Mouse (Mus musculus): ENCODE data around the gene Arpc5. TPM values are rescaled to one million over a fixed set of nuclear protein-coding genes. Genes with fewer than 3 reads are reported as not detected.

Gene Arpc5
- polyA plus RNA-seq, 1 experiment from 2014 or later: 127 TPM

DNA sequence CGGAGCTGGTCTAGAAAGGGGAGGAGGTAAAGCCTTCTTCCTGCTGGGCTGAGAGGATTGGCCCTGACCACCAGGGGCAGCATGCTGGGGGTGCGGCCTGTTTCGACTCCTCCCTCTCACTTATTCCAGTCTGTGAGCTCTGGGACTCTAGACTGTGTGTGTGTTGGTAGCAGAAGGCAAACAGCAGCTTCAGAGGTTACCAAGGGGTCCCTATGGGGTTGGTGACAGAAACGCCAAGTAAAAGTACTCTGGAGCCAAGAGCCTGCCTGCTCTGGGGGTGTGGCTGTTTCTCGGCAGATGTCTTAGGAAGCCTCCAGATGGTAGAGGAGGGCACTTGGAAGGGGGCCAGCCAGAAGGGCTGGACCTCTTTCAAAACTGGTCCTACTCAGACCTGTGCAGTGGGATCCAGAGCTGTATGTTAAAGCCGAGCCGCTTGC, 48.9 kb downstream of the Arpc5 start:
- in situ Hi-C loops (cut with MboI; ENCODE audit: low pct_unique_long_range_greater_than_20kb): no loop called here
- no peaks in the 10 kb centered on the region for H3K27me3 ChIP-seq
- ChIA-PET POLR2A (no interaction called here), CTCF (no interaction called here)
- TF ChIP-seq CTCF (IDR thresholded peaks at IDR 0.05): no peak
- DNase-seq (ENCODE audit: low read depth, low spot score): no peak
- ATAC-seq: peak; percentile 60

DNA sequence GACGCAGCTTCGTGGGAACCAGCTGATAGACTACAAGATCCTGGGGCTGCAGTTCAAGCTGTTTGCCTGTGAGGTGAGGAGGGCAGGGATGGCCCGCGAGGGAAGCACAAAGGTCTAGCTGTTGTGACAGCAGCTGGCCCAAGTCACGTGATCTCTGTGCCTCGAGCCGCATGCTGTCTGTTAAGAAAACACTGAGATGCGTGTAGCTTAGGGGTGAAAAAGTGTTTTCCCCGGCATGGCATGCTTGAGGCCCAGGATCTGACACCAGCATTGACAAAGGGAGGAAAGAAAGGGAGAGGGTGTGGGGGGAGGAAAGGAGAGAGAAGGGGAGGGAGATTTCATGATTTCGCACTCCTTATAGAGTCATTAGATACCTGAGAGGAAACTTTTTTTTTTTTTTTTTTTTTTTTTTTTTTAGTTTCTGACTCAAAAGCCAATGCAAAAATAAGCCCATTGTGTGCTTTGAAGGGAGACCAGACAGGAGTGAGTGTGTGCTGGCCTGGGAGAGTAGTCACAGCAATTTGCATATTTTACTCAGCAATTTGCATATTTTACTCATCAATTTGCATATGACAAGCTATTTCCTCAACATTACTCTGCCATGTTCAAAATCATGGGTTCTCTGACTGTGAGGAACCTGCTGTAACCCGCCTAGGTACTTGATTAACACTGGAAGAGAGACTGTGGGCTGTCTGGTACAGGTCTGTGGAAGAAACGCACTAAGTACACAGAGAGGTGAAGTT, 50.9 kb downstream of the Arpc5 start:
- CTCF ChIA-PET: interaction anchor here (1.3 to 1.6 kb wide), 2 partner anchors 16 to 26 kb away, joined by 3 read pairs; no protein-coding TSS in a partner anchor
- in situ Hi-C loops (cut with MboI; ENCODE audit: low pct_unique_long_range_greater_than_20kb): no loop called here
- TF ChIP-seq CTCF (IDR thresholded peaks at IDR 0.05): no peak
- H3K27me3 ChIP-seq: no peaks in the 10 kb centered on the region
- ATAC-seq: no peak
- POLR2A ChIA-PET: no interaction called here
- DNase-seq (ENCODE audit: low read depth, low spot score): no peak

DNA sequence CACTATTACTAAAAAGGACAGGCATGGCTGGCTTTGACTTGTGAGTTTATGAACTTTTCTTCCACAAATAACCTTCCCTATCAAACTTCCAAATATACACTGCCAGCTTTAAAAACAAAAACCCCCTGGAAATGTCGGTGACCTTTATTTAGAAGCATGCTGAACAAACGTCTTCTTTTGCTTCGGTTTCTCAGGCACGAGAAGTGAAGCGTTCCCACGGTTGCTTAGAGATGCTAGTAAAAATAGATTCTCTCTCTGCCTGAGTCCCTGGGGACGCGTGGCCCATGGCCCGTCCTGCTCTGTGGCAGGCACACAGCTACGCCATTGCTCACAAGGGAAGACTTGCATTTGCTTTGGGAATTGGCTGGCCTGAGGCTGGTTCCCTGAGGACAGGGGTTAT, 51.5 kb downstream of the Arpc5 start:
- ChIA-PET CTCF (interaction anchor here (1.3 to 1.6 kb wide), 2 partner anchors 16 to 26 kb away, joined by 3 read pairs; no protein-coding TSS in a partner anchor), POLR2A (no interaction called here)
- no peak for ATAC-seq
- in situ Hi-C loops (cut with MboI; ENCODE audit: low pct_unique_long_range_greater_than_20kb): no loop called here
- TF ChIP-seq CTCF (IDR thresholded peaks at IDR 0.05): no peak
- H3K27me3 ChIP-seq: no peaks in the 10 kb centered on the region
- DNase-seq (ENCODE audit: low read depth, low spot score): no peak

- DNase-seq (ENCODE audit: low read depth, low spot score) (no peak), ATAC-seq (no peak)
- TF ChIP-seq CTCF (IDR thresholded peaks at IDR 0.05): no peak
- H3K27me3 ChIP-seq: no peaks in the 10 kb centered on the region
- CTCF ChIA-PET: no interaction called here
- in situ Hi-C loops (cut with MboI; ENCODE audit: low pct_unique_long_range_greater_than_20kb): no loop called here
- POLR2A ChIA-PET: no interaction called here
Measured at GRCm38 (mm10) chr1:152819558-152819957, 53.2 kb downstream of the Arpc5 start.

- no peak for TF ChIP-seq CTCF (IDR thresholded peaks at IDR 0.05)
- ATAC-seq: peak; percentile 86
- CTCF ChIA-PET: interaction anchor here (0.7 kb wide), 1 partner anchor 12 kb away, joined by 3 read pairs; no protein-coding TSS in a partner anchor
- POLR2A ChIA-PET: no interaction called here
- DNase-seq (ENCODE audit: low read depth, low spot score): no peak
- H3K27me3 ChIP-seq: no peaks in the 10 kb centered on the region
- in situ Hi-C loops (cut with MboI; ENCODE audit: low pct_unique_long_range_greater_than_20kb): no loop called here
Measured at GRCm38 (mm10) chr1:152820911-152821695, 54.8 kb downstream of the Arpc5 start.

- in situ Hi-C loops (cut with MboI; ENCODE audit: low pct_unique_long_range_greater_than_20kb): no loop called here
- ChIA-PET CTCF (no interaction called here), POLR2A (no interaction called here)
- TF ChIP-seq CTCF (IDR thresholded peaks at IDR 0.05): no peak
- DNase-seq (ENCODE audit: low read depth, low spot score) (no peak), ATAC-seq (no peak)
- no peaks in the 10 kb centered on the region for H3K27me3 ChIP-seq
Measured at GRCm38 (mm10) chr1:152821746-152822145, 55.4 kb downstream of the Arpc5 start.

DNA sequence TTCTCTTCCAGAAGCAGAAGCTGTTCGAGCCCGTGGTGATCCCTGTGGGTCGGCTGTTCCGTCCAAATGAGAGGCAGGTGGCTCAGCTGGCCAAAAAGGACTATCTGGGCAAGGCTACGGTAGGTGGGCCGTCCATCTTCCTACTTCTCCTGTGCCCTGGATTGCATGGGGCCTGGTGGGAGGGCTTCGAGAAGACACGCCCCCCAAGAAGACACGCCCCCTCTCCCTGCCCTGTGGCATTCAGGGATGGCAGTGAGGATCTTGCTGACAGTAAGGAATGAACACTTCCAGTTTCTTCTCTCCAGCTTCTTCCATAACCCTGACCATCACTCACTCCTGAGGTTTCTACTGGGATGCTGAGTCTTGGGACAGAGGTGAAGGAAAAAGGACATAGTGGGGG, 57.9 kb downstream of the Arpc5 start:
- ATAC-seq (no peak), DNase-seq (ENCODE audit: low read depth, low spot score) (no peak)
- ChIA-PET CTCF (no interaction called here), POLR2A (no interaction called here)
- H3K27me3 ChIP-seq: no peaks in the 10 kb centered on the region
- in situ Hi-C loops (cut with MboI; ENCODE audit: low pct_unique_long_range_greater_than_20kb): no loop called here
- no peak for TF ChIP-seq CTCF (IDR thresholded peaks at IDR 0.05)

Other genes starting within 250 kb of the Arpc5 start
- gene Apobec4, start 16.0 kb upstream of the Arpc5 start, polyA plus RNA-seq (2021): not detected
- 51.6 TPM for gene Rgl1, start 191 bp upstream of the Arpc5 start, polyA plus RNA-seq (2021)
- gene Ncf2, start 33.7 kb downstream of the Arpc5 start, polyA plus RNA-seq (2021): 0.18 TPM
- 44.0 TPM for gene Smg7, start 136.1 kb downstream of the Arpc5 start, polyA plus RNA-seq (2021)
- gene Nmnat2, start 188.5 kb downstream of the Arpc5 start, polyA plus RNA-seq (2021): 0.14 TPM